Mouse (Mus musculus) bone marrow, adult 2 months (tissue): ENCODE data around the gene Phxr2.

ENCODE experiments used
- CTCF ChIP-seq: fragments of 200-500 bp; IDR thresholded peaks from 2 replicates; pipeline ENCODE4 v1.5.1; 2011; ENCODE audit warnings: low read length, control low read depth; ENCODE audit not compliant: control insufficient read depth, insufficient read depth
- POLR2A ChIP-seq: fragments of 200-500 bp; IDR thresholded peaks from 2 replicates; pipeline ENCODE4 v1.6.1; 2011; ENCODE audit warnings: low read depth, mild to moderate bottlenecking, control low read depth, low read length, borderline replicate concordance; ENCODE audit not compliant: control insufficient read depth

DNA sequence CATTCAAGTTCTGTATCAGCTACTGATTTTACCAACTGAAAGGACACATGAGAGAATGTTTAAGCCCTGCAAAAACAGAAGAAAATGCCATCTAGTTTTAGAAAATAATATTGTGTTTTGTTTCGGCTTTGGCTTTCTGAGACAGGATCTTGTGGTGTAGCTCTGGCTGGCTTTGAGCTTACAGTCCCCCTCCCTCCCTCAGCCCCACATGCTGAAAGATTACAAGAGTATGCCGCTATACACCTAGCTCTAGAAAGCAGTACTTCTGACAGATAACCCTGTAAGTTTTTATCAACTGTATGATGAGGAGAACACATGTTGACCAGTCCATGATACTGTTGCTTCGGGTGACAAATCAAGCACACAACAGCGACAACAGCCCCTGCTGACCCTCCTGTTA, 6.7 kb downstream of the Phxr2 start:
- TF ChIP-seq CTCF, result no peak
- no peak for TF ChIP-seq POLR2A
